Comparison of ENCODE assay signal across 26 mouse cellular contexts in the genomic region with DNA sequence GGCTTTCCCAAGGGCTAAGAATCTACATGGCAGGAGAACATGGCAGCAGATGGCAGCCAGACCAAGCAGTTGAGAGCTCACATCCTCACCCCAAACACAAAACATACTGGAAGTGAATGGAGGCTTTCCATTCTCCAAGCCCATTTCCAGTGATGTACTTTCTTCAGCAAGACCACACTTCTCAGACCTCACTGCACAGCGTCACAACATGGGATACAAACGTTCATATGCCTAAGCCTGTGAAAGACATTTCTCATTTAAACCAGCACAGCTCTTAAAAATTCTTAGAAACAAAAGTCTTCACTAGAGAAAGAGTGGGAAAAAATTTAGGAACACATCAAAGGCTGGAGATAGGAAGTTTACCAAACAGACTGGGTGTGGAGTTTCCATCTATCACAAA.
"Had no signal": no experiment of that assay in that cellular context is flagged by ENCODE, and none has a peak within 500 bp of the region (broad histone marks: within the 10 kb centered on the region; RNA-seq: fewer than 3 reads in every experiment).

No protein-coding gene starts in this region.

- H3K4me2 ChIP-seq: heart, embryonic 13.5 days; heart, embryonic 15.5 days; hindbrain, embryonic 13.5 days; hindbrain, embryonic 15.5 days; kidney, embryonic 15.5 days; limb, embryonic 13.5 days; limb, embryonic 15.5 days; liver, embryonic 12.5 days had no signal

- H3K9ac ChIP-seq: heart, embryonic 13.5 days; heart, embryonic 15.5 days; hindbrain, embryonic 13.5 days; hindbrain, embryonic 15.5 days; kidney, embryonic 15.5 days; limb, embryonic 13.5 days; limb, embryonic 15.5 days; liver, embryonic 12.5 days; liver, embryonic 14.5 days had no signal

- ATAC-seq: hindbrain, postnatal 0 days; intestine, embryonic 16.5 days; liver, embryonic 12.5 days had no signal

- DNase-seq: gastrocnemius, postnatal 14 days; gastrocnemius, postnatal 36 days; heart, adult 18-20 months; heart, postnatal 14 days; heart, postnatal 36 days; kidney, adult 11 months; kidney, adult 2 months; kidney, adult 9 months; kidney, postnatal 14 days; kidney, postnatal 36 days; layer of hippocampus, adult 9-11 months; layer of hippocampus, postnatal 36 days; left cerebral cortex, postnatal 4 days had no signal

- H3K36me3 ChIP-seq: heart, embryonic 10.5 days; heart, embryonic 13.5 days; heart, embryonic 15.5 days; hindbrain, embryonic 13.5 days; hindbrain, embryonic 15.5 days; kidney, embryonic 15.5 days; limb, embryonic 13.5 days; limb, embryonic 15.5 days; liver, embryonic 12.5 days had no signal

- H3K4me3 ChIP-seq: heart, embryonic 10.5 days; heart, embryonic 13.5 days; heart, embryonic 15.5 days; hindbrain, embryonic 13.5 days; hindbrain, embryonic 15.5 days; kidney, embryonic 15.5 days; limb, embryonic 13.5 days; limb, embryonic 15.5 days; liver, embryonic 12.5 days had no signal

- H3K27me3 ChIP-seq: heart, embryonic 13.5 days; heart, embryonic 15.5 days; kidney, embryonic 15.5 days; limb, embryonic 13.5 days; limb, embryonic 15.5 days; liver, embryonic 12.5 days had no signal

- H3K27ac ChIP-seq: heart, embryonic 10.5 days; heart, embryonic 13.5 days; heart, embryonic 15.5 days; hindbrain, embryonic 13.5 days; hindbrain, embryonic 15.5 days; hindbrain, postnatal 0 days; kidney, postnatal 0 days; limb, embryonic 13.5 days; limb, embryonic 15.5 days; liver, embryonic 12.5 days; liver, embryonic 14.5 days had no signal

- H3K9me3 ChIP-seq: heart, embryonic 10.5 days; heart, embryonic 13.5 days; heart, embryonic 15.5 days; hindbrain, embryonic 15.5 days; kidney, embryonic 15.5 days; limb, embryonic 13.5 days; limb, embryonic 15.5 days; liver, embryonic 12.5 days had no signal

- H3K4me1 ChIP-seq: heart, embryonic 10.5 days; heart, embryonic 15.5 days; hindbrain, embryonic 15.5 days; kidney, embryonic 15.5 days; liver, embryonic 12.5 days had no signal
